ENCODE assay signal across 9 mouse cellular contexts in genomic region chr1:136550285-136550684, GRCm38 (mm10).
"Had no signal": no experiment of that assay in that cellular context is flagged by ENCODE, and none has a peak within 500 bp of the region (broad histone marks: within the 10 kb centered on the region; RNA-seq: fewer than 3 reads in every experiment).

No protein-coding gene starts in this region.

- H3K36me3 ChIP-seq: heart, embryonic 10.5 days; heart, embryonic 12.5 days; hindbrain, embryonic 13.5 days; intestine, embryonic 15.5 days; limb, embryonic 10.5 days; limb, embryonic 12.5 days; liver, embryonic 13.5 days had no signal

- H3K27ac ChIP-seq: gastrocnemius, adult 2 months; heart, embryonic 10.5 days; hindbrain, embryonic 13.5 days; intestine, embryonic 15.5 days; limb, embryonic 10.5 days; limb, embryonic 12.5 days; liver, embryonic 13.5 days had no signal

- H3K27me3 ChIP-seq: heart, embryonic 12.5 days; hindbrain, embryonic 13.5 days; intestine, embryonic 15.5 days; limb, embryonic 12.5 days; liver, embryonic 13.5 days had no signal

- H3K9ac ChIP-seq: heart, embryonic 12.5 days; hindbrain, embryonic 13.5 days; intestine, embryonic 15.5 days; limb, embryonic 12.5 days; liver, embryonic 13.5 days had no signal

- H3K4me1 ChIP-seq: heart, embryonic 10.5 days; heart, embryonic 12.5 days; hindbrain, embryonic 13.5 days; intestine, embryonic 15.5 days had no signal

- H3K4me2 ChIP-seq: heart, embryonic 12.5 days; hindbrain, embryonic 13.5 days; intestine, embryonic 15.5 days; limb, embryonic 12.5 days; liver, embryonic 13.5 days had no signal

- H3K9me3 ChIP-seq: heart, embryonic 10.5 days; heart, embryonic 12.5 days; hindbrain, embryonic 13.5 days; intestine, embryonic 15.5 days; limb, embryonic 10.5 days; limb, embryonic 12.5 days; liver, embryonic 13.5 days had no signal

- H3K4me3 ChIP-seq: gastrocnemius, adult 2 months; heart, embryonic 10.5 days; heart, embryonic 12.5 days; hindbrain, embryonic 13.5 days; intestine, embryonic 15.5 days; layer of hippocampus, adult 2 months; limb, embryonic 10.5 days; limb, embryonic 12.5 days; liver, embryonic 13.5 days had no signal
